Mouse (Mus musculus) kidney, embryonic 14.5 days (tissue): Measurements from ENCODE around the gene Kcnmb2. TPM values are rescaled to one million over a fixed set of nuclear protein-coding genes. Genes with fewer than 3 reads are reported as not detected.

ENCODE experiments used
- ATAC-seq: fragments of 200-750 bp; cut with Nextera tagmentation; 2 replicates; pipeline ENCODE4 v1.8.0; 2017; ENCODE audit warnings: moderate number of reproducible peaks, mild to moderate bottlenecking, moderate TSS enrichment, moderate library complexity; ENCODE audit not compliant: low FRiP score, low TSS enrichment
- H3K27ac ChIP-seq: fragments of 300-500 bp; sonication (generic); 2 replicates; pipeline ENCODE4 v1.5.1; 2014; ENCODE audit warnings: low read depth, mild to moderate bottlenecking, low read length, moderate library complexity, mixed read lengths
- H3K27me3 ChIP-seq: fragments of 300-500 bp; sonication (generic); 2 replicates; pipeline ENCODE4 v1.6.1; 2014; ENCODE audit warnings: mild to moderate bottlenecking, low read length; ENCODE audit not compliant: control insufficient read depth, insufficient read depth
- H3K36me3 ChIP-seq: fragments of 300-500 bp; sonication (generic); 2 replicates; pipeline ENCODE4 v1.6.1; 2014; ENCODE audit warnings: low read length, mixed read lengths; ENCODE audit not compliant: control insufficient read depth, insufficient read depth
- H3K4me1 ChIP-seq: fragments of 300-500 bp; sonication (generic); 2 replicates; pipeline ENCODE4 v1.6.1; 2014; ENCODE audit warnings: low read length, mixed read lengths; ENCODE audit not compliant: control insufficient read depth, insufficient read depth
- H3K4me2 ChIP-seq: fragments of 300-500 bp; sonication (generic); replicated peaks from 2 replicates; pipeline ENCODE4 v1.6.1; 2014; ENCODE audit warnings: low read depth, mild to moderate bottlenecking, low read length
- H3K4me3 ChIP-seq: fragments of 300-500 bp; sonication (generic); 2 replicates; pipeline ENCODE4 v1.5.1; 2014; ENCODE audit warnings: mild to moderate bottlenecking, low read length
- H3K9ac ChIP-seq: fragments of 300-500 bp; sonication (generic); 2 replicates; pipeline ENCODE4 v1.6.1; 2014; ENCODE audit warnings: low read depth, mild to moderate bottlenecking, low read length, moderate library complexity
- H3K9me3 ChIP-seq: fragments of 300-500 bp; sonication (generic); 2 replicates; pipeline ENCODE4 v1.6.1; 2016; ENCODE audit warnings: low read length; ENCODE audit not compliant: control insufficient read depth
- WGBS: fragments of 180-500 bp; shearing (Covaris S2); extraction: QIAGEN DNeasy Blood & Tissue Kit; methylation state at CpG from one replicate; pipeline ENCODE4 v1.1.7; 2014; 5-methylcytosine and 5-hydroxymethylcytosine counted together
- polyA plus RNA-seq: library from polyadenylated mRNA; unstranded; fragments of >200 nt; fragmentation: Nextera tagmentation; extraction: Ambion mirVana; gene quantifications from 2 replicates; pipeline ENCODE4 v1.2.1, GENCODE M21; 2014

The Kcnmb2 gene
- 2.6 and 2.7 TPM in 2 replicates for polyA plus RNA-seq

DNA sequence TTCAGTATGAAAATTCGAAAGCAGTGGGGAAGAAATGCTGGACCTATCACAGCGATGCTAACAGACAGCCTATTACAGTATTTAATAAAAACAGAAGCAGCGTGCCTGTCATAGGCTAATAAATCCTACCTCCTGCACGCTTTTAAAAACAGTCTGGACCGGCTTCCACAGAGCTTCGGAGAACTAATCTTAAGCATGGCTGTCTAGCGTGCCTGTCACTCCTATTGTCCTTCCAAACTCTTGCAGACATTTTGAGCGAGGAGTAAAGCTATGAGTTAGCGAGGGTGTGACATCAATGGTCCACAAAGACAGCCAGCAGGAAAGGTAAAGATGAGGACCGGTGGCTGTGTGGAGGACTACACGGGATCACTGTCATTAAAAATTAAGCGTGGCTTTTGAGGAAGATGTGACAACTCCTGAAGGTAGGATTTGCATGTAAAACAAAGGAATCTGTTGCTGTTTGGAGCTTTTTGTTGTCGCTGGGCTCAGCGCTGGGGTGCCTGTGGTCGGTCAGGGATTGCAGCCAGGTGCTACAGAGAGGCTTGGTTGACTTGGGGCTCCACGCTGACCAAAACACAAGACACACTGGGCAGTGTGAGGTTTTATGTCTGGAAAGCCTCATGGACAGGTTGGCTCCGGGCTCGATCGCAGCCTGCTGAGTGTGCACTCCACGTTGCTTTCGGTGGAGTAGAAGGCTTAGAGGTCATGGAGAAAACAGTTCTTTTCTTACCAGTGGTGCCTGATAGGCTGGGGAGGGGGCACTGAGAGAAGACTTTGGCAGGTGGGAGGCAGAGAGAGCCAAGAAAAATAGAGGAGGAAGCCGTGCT, at the start of gene Kcnmb2:
Kcnmb2 (plus strand) TSS at position 4 of the 827 bp plus-strand sequence.
- Histone ChIP-seq H3K36me3 (no peaks in the 10 kb centered on the region), H3K9me3 (no peaks in the 10 kb centered on the region), H3K4me2 (peak within 1 kb of the TSS; percentile 36), H3K27ac (peak within 1 kb of the TSS; percentile 37; the same call in 1 of the 2 replicates), H3K4me1 (peaks cover 28% of the 10 kb centered on the region), H3K4me3 (peak within 1 kb of the TSS; percentile 25), H3K9ac (peak within 1 kb of the TSS; percentile 0; the same call in 1 of the 2 replicates), H3K27me3 (no peaks in the 10 kb centered on the region)
- WGBS: 2% methylated on average over 22 of the region's 22 CpGs
- ATAC-seq: peak; percentile 37; the same call in 1 of the 2 replicates

DNA sequence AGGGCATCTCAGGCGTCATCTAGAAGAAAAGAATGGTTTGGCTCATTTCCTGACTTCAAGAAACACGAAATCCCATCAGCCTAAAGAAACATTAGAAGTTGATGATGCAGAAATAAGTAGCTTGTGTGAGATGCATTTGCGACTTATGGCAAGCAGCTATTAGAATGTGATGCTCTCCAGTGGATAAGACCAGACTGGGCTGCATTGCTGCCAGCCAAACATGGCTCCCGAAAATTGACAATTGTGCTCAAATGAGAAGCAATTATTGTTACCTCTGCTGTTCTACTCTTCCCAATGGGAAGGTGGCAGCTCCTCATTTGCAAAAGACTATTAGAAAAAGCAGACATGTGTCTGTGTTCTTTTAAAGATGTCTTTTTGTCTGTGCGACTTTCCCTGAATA, 38.8 kb upstream of the Kcnmb2 start:
- no peak for ATAC-seq
- no peak overlapping the region for H3K9ac ChIP-seq
- H3K9me3 ChIP-seq: no peaks in the 10 kb centered on the region
- H3K4me1 ChIP-seq: no peaks in the 10 kb centered on the region
- 54% methylated on average over 5 of the region's 5 CpGs for WGBS
- H3K27me3 ChIP-seq: no peaks in the 10 kb centered on the region
- H3K36me3 ChIP-seq: no peaks in the 10 kb centered on the region
- no peak overlapping the region for H3K27ac ChIP-seq
- no peak overlapping the region for H3K4me2 ChIP-seq
- no peak overlapping the region for H3K4me3 ChIP-seq

DNA sequence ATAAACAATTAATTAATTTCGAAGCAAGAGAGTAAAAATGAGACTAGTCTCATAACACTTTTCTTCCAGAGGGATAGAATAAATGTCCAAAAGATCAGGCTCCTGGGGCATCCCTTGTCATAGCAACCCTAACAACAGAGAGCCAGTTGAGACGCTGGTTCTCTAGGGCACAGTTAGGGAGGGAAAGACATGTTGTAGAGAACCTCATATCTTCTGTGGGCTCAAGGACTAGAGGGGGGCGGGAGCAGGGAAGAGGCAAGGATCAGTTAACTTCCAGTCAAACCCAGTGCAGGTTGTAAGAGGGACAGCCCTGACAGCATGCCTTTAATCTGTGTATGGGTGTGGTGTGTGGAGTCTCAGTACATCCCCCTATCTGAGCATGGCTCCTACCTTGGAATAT, 38.2 kb upstream of the Kcnmb2 start:
- whole genome bisulfite sequencing: 83% methylated on average over 3 of the region's 3 CpGs
- H3K9ac ChIP-seq: no peak overlapping the region
- no peak overlapping the region for H3K4me3 ChIP-seq
- no peaks in the 10 kb centered on the region for H3K9me3 ChIP-seq
- no peak overlapping the region for H3K27ac ChIP-seq
- no peaks in the 10 kb centered on the region for H3K27me3 ChIP-seq
- H3K36me3 ChIP-seq: no peaks in the 10 kb centered on the region
- no peak overlapping the region for H3K4me2 ChIP-seq
- ATAC-seq: no peak
- H3K4me1 ChIP-seq: no peaks in the 10 kb centered on the region

DNA sequence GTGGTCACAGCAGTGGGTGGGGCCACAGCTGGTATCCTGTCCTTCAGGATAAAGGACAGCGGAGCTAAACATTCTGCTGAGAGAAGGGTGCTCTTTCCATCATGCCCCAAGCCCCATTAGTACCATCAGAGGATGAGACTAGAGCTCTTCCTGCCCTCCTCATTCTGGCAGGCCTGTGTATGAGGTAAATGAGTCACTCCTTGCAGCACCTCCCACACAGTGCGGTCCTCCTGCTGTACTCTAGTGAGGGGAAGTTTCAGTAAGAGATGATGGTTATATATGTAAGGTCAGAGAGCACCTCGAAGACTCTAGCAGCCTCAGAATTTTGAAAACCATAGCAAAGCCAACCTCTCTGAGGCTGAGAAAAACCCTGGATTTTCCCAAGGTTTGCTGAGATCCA, 30.8 kb upstream of the Kcnmb2 start:
- 76% methylated on average over 3 of the region's 3 CpGs for WGBS
- Histone ChIP-seq H3K27ac (no peak overlapping the region), H3K4me2 (no peak overlapping the region), H3K9me3 (no peaks in the 10 kb centered on the region), H3K9ac (no peak overlapping the region), H3K4me3 (no peak overlapping the region), H3K36me3 (no peaks in the 10 kb centered on the region), H3K27me3 (no peaks in the 10 kb centered on the region), H3K4me1 (no peaks in the 10 kb centered on the region)
- no peak for ATAC-seq

DNA sequence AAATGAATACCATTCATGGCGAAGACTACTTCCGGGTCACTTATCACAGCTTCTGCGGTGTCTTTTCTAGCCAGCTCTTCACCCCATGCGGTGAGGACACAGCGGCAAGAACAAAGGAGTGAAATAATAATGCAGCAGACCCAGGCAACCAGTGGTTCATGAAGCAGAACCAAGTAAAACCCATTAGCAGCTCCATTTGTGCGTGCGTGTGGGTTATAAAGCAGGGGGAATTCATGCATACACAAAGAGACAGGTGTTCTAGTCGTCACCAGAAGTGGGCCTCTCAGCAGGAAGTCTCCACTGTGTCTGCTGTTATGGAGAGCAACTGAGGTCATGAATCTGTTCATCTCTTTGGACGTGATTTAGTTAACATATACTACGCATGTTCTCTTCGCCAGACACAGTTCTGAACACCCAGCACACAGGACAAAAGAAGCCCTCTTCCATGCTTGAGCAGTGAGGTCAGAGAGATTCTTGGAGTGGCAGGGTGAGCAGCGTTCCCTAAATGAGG, 19.6 kb upstream of the Kcnmb2 start:
- Histone ChIP-seq H3K9me3 (0 out of 2 replicates have a peak, but pooled peaks cover 4% of the 10 kb centered on the region), H3K4me3 (no peak overlapping the region), H3K27ac (no peak overlapping the region), H3K27me3 (no peaks in the 10 kb centered on the region), H3K4me1 (no peaks in the 10 kb centered on the region; the same call in 1 of the 2 replicates), H3K36me3 (no peaks in the 10 kb centered on the region), H3K4me2 (no peak overlapping the region), H3K9ac (no peak overlapping the region)
- 51% methylated on average over 12 of the region's 12 CpGs for WGBS
- ATAC-seq: peak; percentile 86

DNA sequence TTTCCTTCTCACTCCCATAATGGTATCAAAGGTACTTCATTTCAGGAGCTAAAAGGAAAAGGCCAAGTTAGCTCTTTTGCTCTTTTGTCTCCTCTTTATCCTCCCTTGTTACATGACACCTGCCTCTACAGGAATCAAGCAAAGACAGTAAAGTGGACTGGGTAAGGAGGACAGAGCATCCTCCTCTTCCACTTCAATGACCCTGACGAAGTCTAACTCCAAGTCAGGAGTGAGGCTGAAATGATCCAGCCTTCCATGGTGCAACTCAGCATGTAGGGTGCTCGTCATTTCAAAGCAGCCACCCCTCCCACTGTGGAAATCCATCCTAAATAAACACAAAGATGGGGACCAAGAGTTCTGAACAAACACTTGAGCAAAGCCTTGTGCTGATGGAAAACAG, 9.7 kb upstream of the Kcnmb2 start:
- WGBS: 40% methylated on average over 2 of the region's 2 CpGs

DNA sequence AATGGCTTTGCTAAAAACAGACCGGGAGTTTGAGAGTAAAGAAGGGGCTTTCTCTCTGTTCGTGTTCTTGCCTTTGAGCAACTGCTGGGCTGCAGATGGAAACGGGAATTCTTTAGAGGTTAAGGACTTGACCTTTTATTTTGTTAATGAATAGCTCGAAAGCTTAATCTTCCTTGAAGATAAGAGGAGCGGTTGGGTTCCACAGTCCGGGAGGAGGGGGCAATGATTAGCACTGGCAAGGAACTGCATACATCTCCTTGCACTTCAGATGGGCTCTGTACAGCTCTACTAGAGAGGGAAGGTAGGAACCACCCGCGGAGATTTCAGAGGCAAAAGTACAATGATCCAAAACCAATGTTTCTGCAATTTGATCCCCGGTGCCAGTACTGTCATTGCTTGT, 1.2 kb downstream of the Kcnmb2 start:
- Histone ChIP-seq H3K4me1 (peaks cover 28% of the 10 kb centered on the region), H3K4me2 (peak overlapping the region; percentile 36), H3K9ac (no peak overlapping the region; the same call in 1 of the 2 replicates), H3K9me3 (no peaks in the 10 kb centered on the region), H3K4me3 (peak overlapping the region; percentile 25), H3K27ac (peak overlapping the region; percentile 37; the same call in 1 of the 2 replicates), H3K27me3 (no peaks in the 10 kb centered on the region), H3K36me3 (no peaks in the 10 kb centered on the region)
- 2% methylated on average over 9 of the region's 9 CpGs for WGBS
- ATAC-seq: peak; percentile 70

More for the DNA sequence above, 9.7 kb upstream of the Kcnmb2 start:
- H3K9ac ChIP-seq: no peak overlapping the region
- no peak overlapping the region for H3K27ac ChIP-seq
- ATAC-seq: peak; percentile 83; the same call in 1 of the 2 replicates
- no peaks in the 10 kb centered on the region for H3K4me1 ChIP-seq
- H3K27me3 ChIP-seq: no peaks in the 10 kb centered on the region
- no peak overlapping the region for H3K4me3 ChIP-seq
- no peak overlapping the region for H3K4me2 ChIP-seq
- H3K36me3 ChIP-seq: no peaks in the 10 kb centered on the region
- H3K9me3 ChIP-seq: no peaks in the 10 kb centered on the region

DNA sequence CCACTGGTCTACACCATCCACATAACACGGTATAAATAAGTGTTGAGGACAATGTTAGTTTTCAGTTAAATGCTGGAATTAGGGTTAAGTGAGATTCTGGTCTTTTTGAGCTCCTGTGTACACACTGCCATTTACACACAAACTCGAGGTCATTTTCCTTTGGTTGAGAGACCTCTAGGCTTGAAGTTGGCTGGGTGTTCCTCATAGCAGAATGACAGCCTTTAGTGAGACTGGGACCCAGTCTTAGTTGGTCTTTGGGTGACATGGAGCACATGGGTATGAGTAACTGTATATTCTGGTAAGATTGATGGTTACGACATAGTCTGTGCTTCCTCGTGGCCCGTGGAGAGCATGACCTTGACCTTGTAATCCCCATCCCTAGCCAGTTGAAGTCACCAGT, 1.8 kb downstream of the Kcnmb2 start:
- H3K4me2 ChIP-seq: no peak overlapping the region; the same call in 1 of the 2 replicates
- peak; percentile 17; the same call in 1 of the 2 replicates for ATAC-seq
- no peak overlapping the region for H3K27ac ChIP-seq
- peaks cover 28% of the 10 kb centered on the region for H3K4me1 ChIP-seq
- H3K9ac ChIP-seq: no peak overlapping the region
- 28% methylated on average over 5 of the region's 5 CpGs for WGBS
- no peaks in the 10 kb centered on the region for H3K9me3 ChIP-seq
- no peak overlapping the region for H3K4me3 ChIP-seq
- H3K27me3 ChIP-seq: no peaks in the 10 kb centered on the region
- no peaks in the 10 kb centered on the region for H3K36me3 ChIP-seq

DNA sequence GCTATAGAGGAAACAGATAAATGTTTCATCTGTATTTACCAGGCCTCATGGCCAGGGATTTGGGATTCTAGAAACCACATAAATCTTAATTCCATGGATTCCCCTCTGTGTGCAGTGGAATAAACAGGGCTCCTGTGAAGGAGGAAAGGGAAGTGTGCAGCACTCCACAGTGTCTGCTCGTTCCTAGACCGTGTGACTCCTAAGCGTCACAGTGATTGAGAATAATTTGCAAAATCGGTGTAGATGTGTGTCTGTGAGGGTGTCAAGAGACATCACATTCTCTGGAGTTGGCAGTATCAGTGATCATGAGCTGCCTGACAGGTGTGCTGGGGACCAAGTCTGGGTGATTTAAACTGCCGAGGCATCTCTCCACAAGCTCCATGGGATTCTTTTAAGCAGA, 8.9 kb downstream of the Kcnmb2 start:
- no peak for ATAC-seq
- H3K27ac ChIP-seq: no peak overlapping the region
- 61% methylated on average over 5 of the region's 5 CpGs for WGBS
- no peak overlapping the region for H3K9ac ChIP-seq
- no peaks in the 10 kb centered on the region for H3K9me3 ChIP-seq
- no peaks in the 10 kb centered on the region for H3K36me3 ChIP-seq
- no peaks in the 10 kb centered on the region for H3K27me3 ChIP-seq
- no peak overlapping the region for H3K4me3 ChIP-seq
- 0 out of 2 replicates have a peak, but pooled peaks cover 4% of the 10 kb centered on the region for H3K4me1 ChIP-seq
- H3K4me2 ChIP-seq: no peak overlapping the region
